Mouse (Mus musculus) adrenal gland, postnatal 36 days (tissue): ENCODE results near the gene Egfl7. TPM values are rescaled to one million over a fixed set of nuclear protein-coding genes. Genes with fewer than 3 reads are reported as not detected.

Experiments used
- DNase-seq, 2 experiments: peaks; one replicate each; pipeline ENCODE4 v3.0.0; 2021; ENCODE audit warnings: mixed read lengths in 1 of 2
- microRNA-seq: library from miRNA; unstranded; fragments of <30 nt; microRNA quantifications from one replicate; pipeline ENCODE4 v1.2.0, GENCODE M21; 2021
- total RNA-seq, 2 experiments: library from RNA; stranded (reverse); gene quantifications; 2 replicates each; pipeline ENCODE4 v1.2.3; 2021

The Egfl7 gene
- total RNA-seq, 2 experiments from 2014 or later = 86.2 to 127 TPM

- DNase-seq = peak; percentile 46 to 52
Observed at GRCm38 (mm10) chr2:26639083-26639482, 59.3 kb downstream of the Egfl7 start.

DNA sequence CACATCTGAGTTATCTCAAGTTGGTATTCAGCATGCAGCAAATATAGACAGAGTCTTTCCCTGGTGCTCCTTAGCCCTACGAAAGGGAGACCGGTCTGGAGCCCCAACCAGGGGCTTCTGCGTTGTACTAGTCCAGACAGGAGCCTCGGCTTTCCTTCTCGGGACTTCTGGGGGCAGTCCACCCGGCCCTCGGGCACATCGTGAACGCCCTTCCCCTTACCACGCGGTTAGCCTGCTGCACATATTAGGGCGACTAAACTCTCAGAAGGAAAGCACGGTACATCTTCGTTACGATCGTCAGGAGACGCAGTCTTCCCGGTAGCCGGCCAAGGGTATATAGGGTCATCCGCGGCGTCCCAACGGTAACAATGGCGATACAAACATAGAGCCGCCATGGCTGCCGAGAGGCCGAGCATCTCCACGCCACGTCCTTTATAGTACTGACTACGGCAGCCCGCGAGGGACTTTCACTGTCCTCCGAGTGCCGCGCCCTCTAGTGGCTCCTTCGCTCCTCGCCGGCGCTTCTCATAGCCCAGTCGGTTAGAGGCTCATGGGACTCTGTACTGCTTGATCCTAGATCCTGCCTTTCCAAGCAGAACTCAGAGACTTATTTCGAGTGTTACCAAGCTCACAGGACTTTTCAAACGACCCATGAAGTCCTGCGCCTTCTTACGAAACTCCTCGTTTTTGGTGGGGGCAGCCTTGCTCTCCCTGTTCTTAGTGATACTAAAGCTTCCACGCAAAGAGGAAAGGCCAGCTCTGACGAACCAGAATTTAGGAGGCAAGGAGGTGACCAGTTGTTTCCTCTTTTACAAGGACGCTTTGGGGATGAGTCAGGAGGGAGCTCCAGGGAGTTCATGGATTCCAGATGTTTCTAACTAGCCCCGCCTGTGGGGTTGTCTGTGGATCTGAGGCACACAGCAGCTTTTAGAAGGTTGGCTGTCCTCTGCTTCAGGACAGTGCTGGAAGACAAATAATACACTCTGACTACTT, 60.3 kb downstream of the Egfl7 start:
- DNase-seq = peak; percentile 96 to 97

DNA sequence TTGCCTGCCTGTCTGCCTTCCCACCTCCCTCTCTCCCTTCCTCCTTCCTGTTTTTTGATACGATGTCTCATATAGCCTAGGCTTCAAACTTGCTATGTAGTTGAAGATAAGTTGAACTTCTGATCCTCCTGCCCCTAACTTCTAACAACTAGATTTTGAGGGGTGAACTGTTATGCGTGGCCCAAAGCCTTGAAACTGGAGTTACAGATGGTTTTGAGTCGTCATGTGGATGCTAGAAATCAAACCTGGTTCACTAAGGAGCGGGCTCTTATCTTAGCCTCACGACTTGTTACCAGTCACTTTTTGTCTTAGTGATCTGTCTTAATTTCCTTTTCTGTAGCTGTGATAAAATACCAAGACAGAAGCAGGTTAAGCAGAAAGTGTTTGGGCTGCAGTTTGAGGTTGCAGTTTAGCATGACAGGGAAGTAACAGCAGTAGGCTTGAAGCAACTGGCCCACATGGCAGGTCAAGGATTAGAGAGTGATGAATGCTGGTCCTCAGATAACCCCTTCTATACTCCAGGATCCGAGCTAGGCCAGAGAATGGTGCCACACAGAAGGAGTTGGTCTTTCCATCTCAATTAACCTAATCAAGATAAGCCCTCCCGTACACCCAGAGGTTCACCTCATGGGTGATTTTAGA, 61.3 kb downstream of the Egfl7 start:
- DNase-seq = no peak

Small RNAs within 50 kb of the gene (microRNA-seq; reads per million reads assigned to microRNA genes)
- gene Mir126a (2.7 reads per million, percentile 5 among the genes with 10 or more reads in this experiment), gene Mir126b (not detected)

Other genes starting within 250 kb of the Egfl7 start
- gene Dnlz, start 227.9 kb upstream of the Egfl7 start, total RNA-seq = 10 to 100 TPM; 22.2 to 22.9 TPM
- gene Card9, start 219.1 kb upstream of the Egfl7 start, total RNA-seq = 1 to 10 TPM; 1.3 to 1.9 TPM
- 10 to 100 TPM; 24.7 to 34.4 TPM for gene Snapc4, start 199.4 kb upstream of the Egfl7 start, total RNA-seq
- 100 to 1,000 TPM in 1 of 2 experiments, 10 to 100 TPM in 1; 97.9 to 102 TPM for gene Entr1, start 190.7 kb upstream of the Egfl7 start, total RNA-seq
- 100 to 1,000 TPM; 142 to 145 TPM for gene Pmpca, start 190.7 kb upstream of the Egfl7 start, total RNA-seq
- gene Inpp5e, start 170.8 kb upstream of the Egfl7 start, total RNA-seq = 10 to 100 TPM; 13.2 to 19.8 TPM
- 10 to 100 TPM; 63.2 to 63.3 TPM for gene Sec16a, start 134.8 kb upstream of the Egfl7 start, total RNA-seq
- 10 to 100 TPM; 17.5 to 25.5 TPM for gene Notch1, start 63.4 kb upstream of the Egfl7 start, total RNA-seq
- not detected for gene Gm20532, start 6.6 kb downstream of the Egfl7 start, total RNA-seq
- 100 to 1,000 TPM; 301 to 364 TPM for gene Agpat2, start 24.4 kb downstream of the Egfl7 start, total RNA-seq
- 1 to 10 TPM; 5.8 to 8.8 TPM for gene Fam69b, start 48.4 kb downstream of the Egfl7 start, total RNA-seq
- not detected for gene Lcn4, start 91.3 kb downstream of the Egfl7 start, total RNA-seq